Mouse (Mus musculus) neural tube, embryonic 12.5 days (tissue): ENCODE measurements around the gene Ap2b1. TPM values are rescaled to one million over a fixed set of nuclear protein-coding genes. Genes with fewer than 3 reads are reported as not detected.
A peak's percentile ranks its signal among the peaks of the same experiment; 100 is the strongest.

Source experiments
- ATAC-seq: fragments of 200-750 bp; cut with Nextera tagmentation; 2 replicates; pipeline ENCODE4 v1.8.0; 2017; ENCODE audit warnings: low read depth, mild to moderate bottlenecking, moderate TSS enrichment, moderate library complexity; ENCODE audit not compliant: low FRiP score
- H3K27ac ChIP-seq: fragments of 300-500 bp; sonication (generic); 2 replicates; pipeline ENCODE4 v1.5.1; 2016
- H3K27me3 ChIP-seq: fragments of 300-500 bp; sonication (generic); replicated peaks from 2 replicates; pipeline ENCODE4 v1.6.1; 2016; ENCODE audit warnings: mild to moderate bottlenecking
- H3K36me3 ChIP-seq: fragments of 300-500 bp; sonication (generic); 2 replicates; pipeline ENCODE4 v1.6.1; 2016; ENCODE audit warnings: mild to moderate bottlenecking
- H3K4me1 ChIP-seq: fragments of 300-500 bp; sonication (generic); 2 replicates; pipeline ENCODE4 v1.6.1; 2016
- H3K4me2 ChIP-seq: fragments of 300-500 bp; sonication (generic); replicated peaks from 2 replicates; pipeline ENCODE4 v1.6.1; 2016; ENCODE audit warnings: mild to moderate bottlenecking
- H3K4me3 ChIP-seq: fragments of 300-500 bp; sonication (generic); 2 replicates; pipeline ENCODE4 v1.5.1; 2016
- H3K9ac ChIP-seq: fragments of 300-500 bp; sonication (generic); 2 replicates; pipeline ENCODE4 v1.6.1; 2016; ENCODE audit warnings: mild to moderate bottlenecking
- H3K9me3 ChIP-seq: fragments of 300-500 bp; sonication (generic); 2 replicates; pipeline ENCODE4 v1.6.1; 2016; ENCODE audit warnings: mild to moderate bottlenecking
- WGBS: fragments of 180-500 bp; shearing (Covaris S2); methylation state at CpG from one replicate; pipeline ENCODE4 v1.1.7; 2016; 5-methylcytosine and 5-hydroxymethylcytosine counted together
- polyA plus RNA-seq: library from polyadenylated mRNA; unstranded; fragments of >200 nt; fragmentation: Nextera tagmentation; extraction: Ambion mirVana; gene quantifications from 2 replicates; pipeline ENCODE4 v1.2.1, GENCODE M21; 2016

Gene Ap2b1
- polyA plus RNA-seq, 1 experiment from 2014 or later: 118 TPM

DNA sequence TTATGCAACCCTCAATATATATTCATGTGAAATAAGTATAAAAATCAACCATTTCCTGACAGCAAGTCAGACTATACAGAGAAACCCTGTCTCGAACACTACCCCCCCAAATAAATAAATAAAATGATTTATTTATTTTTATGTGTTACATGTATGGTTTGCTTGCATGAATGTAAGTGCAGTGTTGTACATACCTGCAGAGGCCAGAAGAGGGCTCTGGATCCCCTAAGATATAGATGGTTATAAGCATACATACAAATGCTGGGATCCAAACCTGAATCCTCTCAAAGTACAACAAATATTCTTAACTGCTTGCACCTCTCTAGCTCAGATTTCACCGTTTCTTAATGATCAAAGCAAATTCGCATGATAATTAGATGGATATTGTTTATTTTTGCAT lies 58.6 kb downstream of the Ap2b1 start:
- no peak for ATAC-seq
- H3K9ac ChIP-seq: no peak overlapping the region
- 73% methylated on average over 3 of the region's 3 CpGs for WGBS
- no peak overlapping the region for H3K27ac ChIP-seq
- H3K27me3 ChIP-seq: no peaks in the 10 kb centered on the region
- H3K4me2 ChIP-seq: no peak overlapping the region
- H3K9me3 ChIP-seq: no peaks in the 10 kb centered on the region
- H3K36me3 ChIP-seq: peaks cover 9% of the 10 kb centered on the region
- H3K4me3 ChIP-seq: no peak overlapping the region
- H3K4me1 ChIP-seq: no peaks in the 10 kb centered on the region

DNA sequence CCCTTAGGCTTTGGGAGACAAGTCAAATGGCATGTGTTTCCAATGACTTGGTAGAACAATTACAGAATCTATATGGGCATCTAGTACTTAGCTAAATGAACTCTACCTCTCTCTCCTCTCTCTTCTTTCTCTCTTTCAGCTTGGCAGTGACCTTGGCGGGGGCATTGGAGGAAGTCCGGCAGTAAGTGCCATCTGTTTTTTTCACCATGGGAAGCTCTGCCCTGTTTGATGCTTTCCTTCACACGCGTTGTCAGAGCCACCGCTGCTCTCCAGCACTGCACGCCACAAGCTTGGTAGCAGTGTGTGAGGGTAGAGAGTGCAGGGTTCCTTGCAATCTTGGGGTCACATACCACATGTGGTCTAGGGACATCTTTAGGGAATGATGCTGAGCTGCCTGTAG lies 65.8 kb downstream of the Ap2b1 start:
- no peaks in the 10 kb centered on the region for H3K9me3 ChIP-seq
- H3K9ac ChIP-seq: no peak overlapping the region
- H3K4me3 ChIP-seq: no peak overlapping the region
- no peaks in the 10 kb centered on the region for H3K4me1 ChIP-seq
- no peaks in the 10 kb centered on the region for H3K27me3 ChIP-seq
- no peak overlapping the region for H3K4me2 ChIP-seq
- peaks cover 46% of the 10 kb centered on the region for H3K36me3 ChIP-seq
- no peak for ATAC-seq
- no peak overlapping the region for H3K27ac ChIP-seq
- 87% methylated on average over 6 of the region's 6 CpGs for WGBS

DNA sequence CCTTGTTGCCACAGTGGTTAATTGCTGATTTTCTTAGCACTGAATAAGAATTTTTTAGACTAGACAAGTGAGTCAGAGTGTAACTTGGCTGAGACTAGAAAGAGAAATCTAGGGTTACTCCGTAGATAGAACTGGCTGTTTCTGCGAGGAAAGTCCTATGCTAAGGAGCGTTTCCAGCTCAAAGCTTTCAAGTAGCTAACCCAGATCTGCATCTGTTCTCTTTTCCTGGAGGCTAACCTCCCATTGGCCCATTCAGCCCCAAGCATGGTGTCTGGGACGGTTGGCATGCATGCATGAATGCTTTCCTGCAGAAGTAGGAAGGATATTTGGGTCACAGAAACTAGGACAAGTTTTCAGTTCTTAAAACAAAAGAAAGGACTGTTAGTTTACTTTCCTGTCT lies 72.4 kb downstream of the Ap2b1 start:
- Histone ChIP-seq H3K4me3 (no peak overlapping the region), H3K4me1 (no peaks in the 10 kb centered on the region), H3K9ac (no peak overlapping the region), H3K27me3 (no peaks in the 10 kb centered on the region), H3K27ac (no peak overlapping the region), H3K9me3 (no peaks in the 10 kb centered on the region), H3K36me3 (peaks cover 64% of the 10 kb centered on the region), H3K4me2 (no peak overlapping the region)
- 92% methylated on average over 4 of the region's 4 CpGs for WGBS
- ATAC-seq: no peak

DNA sequence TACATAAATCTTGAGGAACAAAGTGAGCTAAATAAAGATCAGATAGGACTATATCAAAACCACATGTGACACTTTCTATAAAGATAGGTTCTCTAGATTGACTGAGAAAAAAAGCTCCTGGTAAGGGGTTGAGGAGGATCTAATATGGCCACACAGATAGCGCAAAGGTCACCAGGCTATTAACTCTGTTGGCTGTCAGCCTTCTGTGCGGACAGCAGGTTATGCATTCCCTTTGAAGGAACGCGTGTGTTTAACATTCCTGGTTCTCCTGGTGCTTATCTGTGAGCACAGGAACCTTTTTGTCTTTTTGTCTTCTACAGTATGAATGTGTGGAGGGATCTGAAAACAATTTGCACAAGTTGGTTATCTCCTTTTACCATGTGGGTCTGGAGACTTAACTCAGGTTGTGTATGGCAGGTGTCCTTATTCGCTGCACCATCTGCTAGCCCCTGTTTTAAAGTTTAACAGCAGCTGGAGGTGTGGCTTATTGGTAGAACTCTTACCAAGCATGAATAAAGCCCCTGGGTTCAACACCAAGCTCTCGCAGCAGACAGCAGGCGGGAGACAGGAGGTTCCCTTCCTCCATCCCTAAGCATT lies 81.0 kb downstream of the Ap2b1 start:
- Histone ChIP-seq H3K27ac (no peak overlapping the region), H3K4me1 (peaks cover 21% of the 10 kb centered on the region), H3K4me3 (no peak overlapping the region), H3K36me3 (peaks cover 17% of the 10 kb centered on the region), H3K4me2 (no peak overlapping the region), H3K9me3 (no peaks in the 10 kb centered on the region), H3K9ac (no peak overlapping the region), H3K27me3 (no peaks in the 10 kb centered on the region)
- WGBS: 84% methylated on average over 7 of the region's 7 CpGs
- no peak for ATAC-seq

DNA sequence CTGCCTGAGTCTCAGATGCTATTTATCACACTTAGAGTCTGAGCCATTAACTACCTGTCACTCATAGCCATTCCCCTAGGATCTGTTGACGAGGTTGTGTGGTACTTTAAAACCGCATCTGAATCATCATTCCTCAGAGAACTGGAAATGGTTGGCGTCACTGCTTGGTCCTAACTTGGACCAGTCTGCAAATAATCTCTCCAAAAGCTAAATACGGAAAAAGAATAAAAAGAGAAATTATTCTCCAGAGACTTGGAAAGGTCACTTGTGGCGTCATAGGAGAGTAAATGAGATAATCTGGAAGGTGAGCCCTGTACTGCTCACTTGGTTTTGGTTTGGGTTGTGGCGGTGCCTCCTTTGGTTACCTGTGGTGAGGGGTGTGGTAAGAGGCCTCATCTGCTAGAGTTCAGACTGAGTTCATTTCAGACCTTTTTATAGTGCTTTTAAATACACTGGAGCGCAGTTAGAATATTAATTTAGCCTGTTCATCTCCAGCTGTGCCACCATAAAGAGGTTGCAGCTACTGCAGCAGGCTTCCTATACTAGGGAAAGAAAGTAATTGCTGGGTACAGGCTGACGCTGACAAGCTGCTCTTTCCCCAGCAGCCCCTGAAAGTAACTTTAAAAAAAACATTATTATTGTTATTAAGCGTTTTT lies 84.2 kb downstream of the Ap2b1 start:
- Histone ChIP-seq H3K36me3 (0 out of 2 replicates have a peak, but pooled peaks cover 2% of the 10 kb centered on the region), H3K4me3 (no peak overlapping the region), H3K9ac (no peak overlapping the region), H3K27ac (no peak overlapping the region), H3K9me3 (no peaks in the 10 kb centered on the region), H3K4me1 (peaks cover 21% of the 10 kb centered on the region), H3K27me3 (no peaks in the 10 kb centered on the region), H3K4me2 (peak overlapping the region; percentile 1; the same call in 1 of the 2 replicates)
- WGBS: 36% methylated on average over 9 of the region's 9 CpGs
- no peak for ATAC-seq

DNA sequence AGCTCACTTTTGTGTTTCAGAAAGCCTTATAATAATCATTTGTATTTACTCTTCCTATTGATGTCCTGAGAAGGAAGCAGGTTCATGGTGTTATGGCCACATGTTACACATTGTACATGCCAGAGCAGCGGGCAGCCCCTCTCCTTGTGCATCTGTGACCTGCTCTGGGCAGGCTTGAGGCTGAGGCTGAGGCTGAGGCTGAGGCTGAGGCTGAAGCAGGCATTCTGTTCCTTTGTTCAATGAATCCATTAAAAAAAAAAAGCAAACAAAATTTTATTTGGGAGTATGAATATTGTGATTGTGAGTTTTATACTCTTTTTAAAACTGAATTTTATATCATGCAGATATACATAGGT lies 84.7 kb downstream of the Ap2b1 start:
- H3K36me3 ChIP-seq: 0 out of 2 replicates have a peak, but pooled peaks cover 2% of the 10 kb centered on the region
- ATAC-seq: no peak
- peaks cover 21% of the 10 kb centered on the region for H3K4me1 ChIP-seq
- no peaks in the 10 kb centered on the region for H3K27me3 ChIP-seq
- H3K9ac ChIP-seq: no peak overlapping the region
- H3K4me3 ChIP-seq: no peak overlapping the region
- H3K4me2 ChIP-seq: peak overlapping the region; percentile 1; the same call in 1 of the 2 replicates
- no peak overlapping the region for H3K27ac ChIP-seq
- H3K9me3 ChIP-seq: no peaks in the 10 kb centered on the region
- 65% methylated on average over 1 of the region's 1 CpGs for WGBS

DNA sequence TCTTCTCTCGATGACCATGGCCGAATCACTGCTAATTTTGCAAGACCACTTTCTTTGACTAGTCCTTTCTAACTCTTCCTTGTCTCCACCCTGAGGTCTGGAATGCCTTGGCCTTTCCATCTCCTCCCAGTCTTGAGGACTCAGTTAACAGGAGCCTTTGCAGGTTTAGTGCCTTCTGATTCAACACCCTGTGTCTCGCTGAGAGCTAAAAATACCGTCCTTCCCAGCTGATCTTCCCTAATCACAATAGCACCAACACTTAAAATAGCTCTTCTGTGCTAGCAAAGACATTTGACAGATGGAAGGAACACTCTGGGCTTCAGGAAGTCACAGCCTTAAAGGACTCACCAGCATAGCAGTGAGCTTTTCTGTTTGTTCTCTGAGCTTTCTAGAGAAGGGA lies 94.2 kb downstream of the Ap2b1 start:
- no peaks in the 10 kb centered on the region for H3K4me1 ChIP-seq
- WGBS: 94% methylated on average over 4 of the region's 4 CpGs
- no peak for ATAC-seq
- no peaks in the 10 kb centered on the region for H3K27me3 ChIP-seq
- H3K9me3 ChIP-seq: no peaks in the 10 kb centered on the region
- no peak overlapping the region for H3K27ac ChIP-seq
- H3K9ac ChIP-seq: no peak overlapping the region
- H3K4me2 ChIP-seq: no peak overlapping the region
- no peak overlapping the region for H3K4me3 ChIP-seq
- peaks cover 45% of the 10 kb centered on the region for H3K36me3 ChIP-seq

DNA sequence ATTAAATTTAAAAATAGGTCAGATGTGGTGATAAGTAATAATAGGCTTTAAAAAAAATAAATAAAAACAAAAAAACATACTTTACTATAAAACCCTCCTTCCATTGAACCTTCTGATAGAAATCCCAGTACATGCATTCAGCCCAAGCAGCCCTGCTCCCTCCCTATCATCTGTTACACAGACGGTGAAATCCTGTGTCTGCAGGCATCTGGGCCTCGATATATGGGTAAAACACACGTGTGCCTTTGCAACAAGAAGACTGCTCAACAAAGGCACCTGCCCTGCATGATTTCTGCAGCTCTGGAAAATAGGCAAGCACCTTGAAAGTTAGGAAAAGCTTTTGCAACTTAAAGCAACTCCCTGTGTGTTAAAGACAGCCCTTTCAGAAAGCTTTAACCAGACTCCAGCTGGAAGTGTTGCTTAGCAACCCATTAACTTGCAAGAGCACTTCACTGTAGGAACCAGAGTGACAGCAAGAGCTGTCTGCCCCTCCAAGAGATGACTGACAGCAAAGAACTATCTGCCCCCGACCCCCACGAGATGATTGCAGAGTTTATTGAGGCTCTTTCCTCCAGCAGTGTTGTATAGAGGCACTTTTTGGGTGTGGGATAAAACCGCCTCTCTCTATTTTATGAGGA lies 96.1 kb downstream of the Ap2b1 start:
- H3K4me1 ChIP-seq: no peaks in the 10 kb centered on the region
- H3K27me3 ChIP-seq: no peaks in the 10 kb centered on the region
- 19% methylated on average over 6 of the region's 6 CpGs for WGBS
- no peaks in the 10 kb centered on the region for H3K9me3 ChIP-seq
- H3K27ac ChIP-seq: no peak overlapping the region
- no peak for ATAC-seq
- H3K4me2 ChIP-seq: 0 out of 2 replicates have a peak overlapping the region, but pooled peaks have one; percentile 27
- H3K9ac ChIP-seq: no peak overlapping the region
- H3K4me3 ChIP-seq: no peak overlapping the region
- H3K36me3 ChIP-seq: peaks cover 52% of the 10 kb centered on the region

DNA sequence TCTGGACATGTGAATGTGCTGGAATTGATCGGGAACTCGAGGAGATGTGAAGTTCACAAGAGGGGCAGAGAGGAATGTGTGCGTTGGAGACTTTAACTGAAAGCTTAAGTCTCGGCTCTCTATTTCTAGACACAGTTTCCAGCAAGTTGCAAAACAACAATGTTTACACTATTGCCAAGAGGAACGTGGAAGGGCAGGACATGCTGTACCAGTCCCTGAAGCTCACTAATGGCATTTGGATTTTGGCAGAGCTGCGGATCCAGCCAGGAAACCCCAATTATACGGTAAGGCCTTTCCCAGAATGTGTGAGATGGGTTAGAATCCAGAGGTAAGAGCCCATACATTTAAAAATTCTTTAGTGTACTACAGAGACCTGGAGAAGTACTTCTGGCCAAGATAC lies 98.8 kb downstream of the Ap2b1 start:
- no peak overlapping the region for H3K4me2 ChIP-seq
- H3K36me3 ChIP-seq: peaks cover 45% of the 10 kb centered on the region
- no peak overlapping the region for H3K9ac ChIP-seq
- ATAC-seq: no peak
- H3K4me3 ChIP-seq: no peak overlapping the region
- no peaks in the 10 kb centered on the region for H3K9me3 ChIP-seq
- H3K4me1 ChIP-seq: no peaks in the 10 kb centered on the region
- H3K27me3 ChIP-seq: no peaks in the 10 kb centered on the region
- WGBS: 94% methylated on average over 7 of the region's 7 CpGs
- no peak overlapping the region for H3K27ac ChIP-seq

DNA sequence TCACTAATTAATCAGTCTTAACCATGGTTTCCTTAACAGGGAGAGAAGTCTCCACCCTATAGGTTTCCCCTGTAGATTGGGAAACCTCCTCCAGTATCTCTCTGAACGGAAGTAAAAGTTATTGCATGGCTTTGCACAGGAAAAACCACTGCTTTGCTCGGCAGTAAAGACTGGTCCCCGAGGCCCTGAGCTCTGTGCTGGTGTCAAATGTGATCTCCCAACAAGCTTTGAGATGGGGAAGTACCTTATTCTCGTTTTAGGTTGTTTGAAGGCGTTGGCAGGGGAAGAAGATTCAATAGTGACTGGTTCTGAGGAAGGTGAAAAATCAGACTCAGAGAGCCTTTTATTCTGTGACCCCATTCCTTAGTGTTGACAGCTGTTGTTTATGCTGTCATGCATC lies 99.9 kb downstream of the Ap2b1 start:
- Histone ChIP-seq H3K36me3 (peaks cover 49% of the 10 kb centered on the region), H3K4me2 (no peak overlapping the region), H3K27me3 (no peaks in the 10 kb centered on the region), H3K9ac (no peak overlapping the region), H3K4me3 (no peak overlapping the region), H3K27ac (no peak overlapping the region), H3K4me1 (no peaks in the 10 kb centered on the region), H3K9me3 (no peaks in the 10 kb centered on the region)
- WGBS: 88% methylated on average over 5 of the region's 5 CpGs
- ATAC-seq: no peak

DNA sequence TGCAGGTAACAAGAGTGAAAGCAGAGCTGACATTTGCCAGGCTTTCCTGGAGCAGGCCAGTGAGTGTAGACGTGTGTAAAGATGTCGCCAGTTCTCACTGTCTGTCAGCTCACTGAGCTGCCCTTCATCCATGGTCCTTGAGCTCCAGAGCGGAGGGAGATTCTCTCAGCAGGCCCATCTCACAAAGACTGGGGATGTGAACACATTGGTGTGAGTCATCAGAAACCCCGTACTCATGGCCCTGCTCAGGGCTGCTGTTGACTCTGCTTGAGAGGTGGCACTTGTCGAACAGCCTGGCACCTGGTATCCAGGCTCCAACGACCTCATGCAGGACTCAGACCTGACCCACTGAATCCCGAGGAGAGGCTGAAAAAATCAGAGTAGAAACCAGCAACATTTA lies 105.0 kb downstream of the Ap2b1 start:
- H3K27me3 ChIP-seq: no peaks in the 10 kb centered on the region
- ATAC-seq: no peak
- no peak overlapping the region for H3K4me3 ChIP-seq
- no peak overlapping the region for H3K9ac ChIP-seq
- peaks cover 32% of the 10 kb centered on the region for H3K36me3 ChIP-seq
- H3K9me3 ChIP-seq: no peaks in the 10 kb centered on the region
- WGBS: 93% methylated on average over 7 of the region's 7 CpGs
- H3K4me2 ChIP-seq: no peak overlapping the region
- H3K4me1 ChIP-seq: no peaks in the 10 kb centered on the region
- H3K27ac ChIP-seq: no peak overlapping the region

DNA sequence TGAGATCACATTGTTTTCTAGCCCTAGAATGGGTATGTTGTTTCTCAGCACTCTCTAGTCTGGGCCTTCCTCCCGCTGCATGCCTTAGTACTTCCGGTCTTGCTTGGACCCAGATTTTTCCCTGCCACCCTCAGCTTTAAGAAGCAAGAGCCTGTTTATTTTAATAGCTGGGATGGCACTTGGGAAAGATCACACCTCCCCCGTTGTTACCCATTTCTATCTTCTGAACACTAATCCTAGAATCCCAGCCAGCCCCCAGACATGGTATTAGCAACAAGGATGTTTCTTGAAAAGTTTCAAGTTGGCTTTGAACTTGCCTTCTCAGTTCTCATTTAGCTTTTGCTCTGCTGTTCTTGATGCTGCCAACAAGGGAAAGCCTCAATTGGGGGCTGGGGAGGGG lies 107.6 kb downstream of the Ap2b1 start:
- H3K9ac ChIP-seq: no peak overlapping the region
- no peak overlapping the region for H3K27ac ChIP-seq
- H3K4me3 ChIP-seq: no peak overlapping the region
- peaks cover 21% of the 10 kb centered on the region for H3K36me3 ChIP-seq
- WGBS: 70% methylated on average over 3 of the region's 3 CpGs
- no peak for ATAC-seq
- H3K9me3 ChIP-seq: no peaks in the 10 kb centered on the region
- H3K4me2 ChIP-seq: no peak overlapping the region
- peaks cover 12% of the 10 kb centered on the region for H3K4me1 ChIP-seq
- no peaks in the 10 kb centered on the region for H3K27me3 ChIP-seq

DNA sequence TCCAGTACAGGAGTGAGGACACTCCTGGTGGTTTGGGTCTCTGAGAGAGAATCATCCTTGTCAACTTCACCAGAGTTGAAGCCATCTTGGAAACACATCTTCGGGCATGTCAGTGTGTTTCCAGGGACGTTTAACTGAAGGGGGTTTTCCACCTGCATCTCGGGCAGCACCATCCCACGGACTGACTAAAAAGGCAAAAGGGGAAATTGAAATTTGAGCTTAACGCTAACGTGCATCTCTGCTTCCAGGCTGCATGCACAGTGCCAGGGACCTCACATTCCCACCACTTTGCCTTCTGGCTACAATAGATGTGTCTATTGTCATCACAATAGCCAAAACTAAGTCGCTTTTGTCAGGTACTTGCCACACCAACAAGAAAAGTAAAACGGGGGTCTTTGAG lies 109.4 kb downstream of the Ap2b1 start:
- H3K4me1 ChIP-seq: peaks cover 17% of the 10 kb centered on the region
- no peaks in the 10 kb centered on the region for H3K27me3 ChIP-seq
- H3K9me3 ChIP-seq: no peaks in the 10 kb centered on the region
- H3K4me2 ChIP-seq: no peak overlapping the region
- peaks cover 9% of the 10 kb centered on the region for H3K36me3 ChIP-seq
- WGBS: 53% methylated on average over 8 of the region's 8 CpGs
- no peak for ATAC-seq
- no peak overlapping the region for H3K9ac ChIP-seq
- no peak overlapping the region for H3K27ac ChIP-seq
- H3K4me3 ChIP-seq: no peak overlapping the region
